Mouse (Mus musculus): Measurements from ENCODE around the gene Itprip. TPM values are rescaled to one million over a fixed set of nuclear protein-coding genes. Genes with fewer than 3 reads are reported as not detected.

Gene Itprip
- total RNA-seq, 2 experiments from 2014 or later = 15.8 to 19.1 TPM

- no peak for ATAC-seq (replicated peaks; ENCODE audit: poor library complexity, severe bottlenecking)
Measured at GRCm38 (mm10) chr19:47917396-47917795, 1.7 kb downstream of the Itprip start.

DNA sequence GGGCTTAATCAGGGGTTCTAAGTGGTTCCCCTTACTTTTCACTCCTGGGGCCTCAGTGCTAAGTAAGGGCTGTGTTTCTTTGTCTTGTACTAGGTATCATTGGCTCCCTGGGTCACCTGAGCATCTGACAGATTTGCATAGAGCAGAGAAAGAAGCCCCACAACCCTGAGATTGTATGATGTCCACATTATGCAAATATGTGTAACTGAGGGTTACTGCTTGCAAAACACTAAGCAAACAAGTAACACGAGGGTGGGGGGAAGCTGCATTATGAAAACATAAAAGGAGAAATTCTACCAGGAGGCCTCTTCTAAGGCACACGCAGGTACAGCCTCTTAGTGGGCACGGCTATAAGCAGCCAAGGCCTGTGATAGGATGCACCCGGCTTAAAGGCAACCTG, 3.8 kb downstream of the Itprip start:
- 0 out of 2 replicates have a peak, but pooled peaks have one; percentile 6 for ATAC-seq (replicated peaks; ENCODE audit: poor library complexity, severe bottlenecking)

DNA sequence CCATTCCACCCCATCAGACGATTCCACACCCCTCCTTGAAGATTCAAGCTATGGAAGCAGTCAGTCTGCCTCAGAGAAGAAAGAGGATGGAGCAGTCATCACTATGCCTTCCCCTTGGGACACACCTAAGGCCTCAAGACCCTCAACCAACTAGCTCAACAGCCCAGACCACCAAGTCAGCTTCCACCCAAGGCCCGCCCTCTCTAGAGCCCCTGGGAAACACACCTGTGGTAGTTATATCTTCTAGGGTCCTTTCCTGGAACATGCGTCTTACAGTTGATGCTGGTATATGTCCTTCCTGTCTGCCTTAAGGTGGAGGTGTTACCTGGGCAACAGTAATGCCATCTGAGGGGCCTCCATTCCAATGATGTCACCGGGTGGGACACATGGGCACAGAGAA, 4.9 kb downstream of the Itprip start:
- ATAC-seq (replicated peaks; ENCODE audit: poor library complexity, severe bottlenecking) = no peak

- no peak for ATAC-seq (replicated peaks; ENCODE audit: poor library complexity, severe bottlenecking)
Measured at GRCm38 (mm10) chr19:47913344-47913743, 5.8 kb downstream of the Itprip start.

DNA sequence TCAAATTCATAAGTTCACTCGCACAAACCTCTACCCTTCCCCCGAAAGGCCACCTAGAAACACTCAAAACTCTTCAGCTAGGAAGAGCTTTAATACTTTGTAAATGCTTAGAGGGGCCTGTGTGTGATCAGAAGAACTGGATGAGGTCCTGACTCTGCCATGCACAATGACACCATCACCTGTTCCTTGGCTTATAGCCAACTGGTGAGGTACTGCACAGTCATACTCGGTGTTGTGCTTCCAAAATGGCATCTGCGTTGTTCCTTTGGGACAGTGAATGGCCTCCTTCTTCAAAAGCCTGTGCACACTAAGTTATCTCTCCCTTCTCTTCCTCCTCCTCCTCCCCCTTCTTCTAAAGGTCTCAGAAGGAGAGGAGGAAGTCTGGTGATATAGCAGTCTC, 8.3 kb downstream of the Itprip start:
- no peak for ATAC-seq (replicated peaks; ENCODE audit: poor library complexity, severe bottlenecking)

DNA sequence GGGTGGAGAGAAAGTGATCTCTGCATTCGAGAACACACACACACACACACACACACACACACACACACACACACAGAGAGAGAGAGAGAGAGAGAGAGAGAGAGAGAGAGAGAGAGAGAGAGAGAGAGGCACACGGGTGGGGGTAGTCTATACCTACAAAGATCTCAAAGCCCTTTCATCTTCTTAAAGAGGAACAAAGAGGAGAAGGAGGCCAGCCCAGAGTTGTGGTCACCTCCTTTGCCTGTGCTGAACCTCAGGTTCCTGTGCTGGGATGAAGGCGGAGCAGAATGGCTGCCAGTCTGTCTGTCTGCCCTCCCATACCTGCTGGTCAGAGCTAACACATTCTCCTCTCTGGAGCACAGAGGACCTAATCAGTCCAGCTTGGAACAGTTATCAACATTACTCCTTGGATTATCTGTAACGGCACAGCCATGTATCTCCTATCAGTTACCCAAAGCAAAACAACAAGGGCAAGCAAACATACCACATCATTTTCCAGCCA, 8.9 kb downstream of the Itprip start:
- peak; percentile 74 for ATAC-seq (replicated peaks; ENCODE audit: poor library complexity, severe bottlenecking)

DNA sequence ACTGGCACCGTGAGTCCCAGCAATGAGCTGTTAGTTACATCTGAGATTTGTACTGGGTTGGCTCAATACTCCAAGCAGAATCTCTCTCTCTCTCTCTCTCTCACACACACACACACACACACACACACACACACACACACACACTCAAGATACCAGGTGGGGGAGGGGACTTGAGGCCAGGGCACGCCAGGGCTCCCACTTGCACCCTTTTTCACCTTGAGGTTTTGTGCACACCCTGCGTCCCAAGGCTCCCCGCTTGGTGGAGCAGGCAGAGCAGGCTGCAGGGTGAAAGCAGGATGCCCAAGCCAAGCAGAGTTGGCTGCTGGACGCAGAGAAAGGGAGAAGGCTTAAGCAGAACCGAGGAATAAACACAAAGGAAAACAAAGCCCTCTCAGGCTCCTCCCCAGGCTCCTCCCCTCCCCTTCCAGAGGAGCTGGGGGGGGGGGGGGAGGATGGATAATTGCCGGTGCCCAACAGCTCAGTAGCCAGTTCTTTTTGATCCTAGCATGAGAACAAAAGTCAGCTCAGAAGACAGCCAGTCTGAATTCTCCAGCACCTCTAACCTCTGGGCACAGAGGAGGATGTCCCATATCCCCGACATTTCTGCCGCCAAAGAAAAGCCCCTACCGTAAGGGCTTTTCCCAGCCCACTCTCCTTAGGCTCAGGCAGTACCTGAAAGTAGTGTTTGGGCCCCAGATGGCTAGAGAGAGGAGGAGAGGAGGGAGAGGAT, 9.5 kb downstream of the Itprip start:
- ATAC-seq (replicated peaks; ENCODE audit: poor library complexity, severe bottlenecking) = no peak

DNA sequence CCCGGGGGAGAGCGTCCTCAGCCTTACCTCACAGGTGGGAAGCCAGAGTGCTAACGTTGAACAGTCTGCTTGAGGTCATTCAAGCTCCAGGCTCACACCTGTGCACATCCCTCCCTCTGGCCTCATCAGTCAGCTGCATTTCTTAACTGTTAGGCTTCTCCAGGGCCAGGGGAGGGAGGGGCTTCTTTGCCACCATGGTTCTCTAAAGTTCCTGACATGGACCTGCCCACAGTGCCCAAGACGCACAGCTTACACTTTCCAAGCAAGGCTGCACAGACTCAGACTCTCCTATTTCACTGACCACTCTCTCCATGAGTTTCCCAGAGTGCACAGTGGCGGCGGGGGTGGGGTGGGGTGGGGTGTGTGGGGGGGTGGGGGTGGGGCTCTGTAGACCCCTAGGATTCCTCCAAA, 10.1 kb downstream of the Itprip start:
- ATAC-seq (replicated peaks; ENCODE audit: poor library complexity, severe bottlenecking) = no peak

GRCm38 (mm10) chr19:47907596-47907995, 11.5 kb downstream of the Itprip start:
- ATAC-seq (replicated peaks; ENCODE audit: poor library complexity, severe bottlenecking) = no peak

DNA sequence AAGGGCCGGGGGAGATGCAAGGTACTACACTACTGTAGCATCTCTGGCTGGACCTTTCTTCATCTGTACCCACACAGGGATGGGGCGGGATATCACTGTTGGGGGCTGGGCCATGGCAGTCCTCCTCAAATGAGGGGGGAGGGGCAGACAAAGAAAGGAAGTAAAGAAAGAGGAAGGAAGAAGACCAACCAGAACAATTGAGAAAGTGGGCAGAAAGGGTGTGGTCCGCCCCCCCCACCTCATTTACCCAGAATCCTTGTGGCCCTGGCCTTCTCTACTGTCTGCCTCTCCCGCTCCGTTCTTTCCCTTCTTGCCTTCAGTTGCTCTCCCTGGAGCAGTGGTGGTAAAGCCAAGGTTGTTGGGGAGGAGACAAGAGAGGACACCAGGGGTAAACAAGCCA, 13.5 kb downstream of the Itprip start:
- peak; percentile 60 for ATAC-seq (replicated peaks; ENCODE audit: poor library complexity, severe bottlenecking)

DNA sequence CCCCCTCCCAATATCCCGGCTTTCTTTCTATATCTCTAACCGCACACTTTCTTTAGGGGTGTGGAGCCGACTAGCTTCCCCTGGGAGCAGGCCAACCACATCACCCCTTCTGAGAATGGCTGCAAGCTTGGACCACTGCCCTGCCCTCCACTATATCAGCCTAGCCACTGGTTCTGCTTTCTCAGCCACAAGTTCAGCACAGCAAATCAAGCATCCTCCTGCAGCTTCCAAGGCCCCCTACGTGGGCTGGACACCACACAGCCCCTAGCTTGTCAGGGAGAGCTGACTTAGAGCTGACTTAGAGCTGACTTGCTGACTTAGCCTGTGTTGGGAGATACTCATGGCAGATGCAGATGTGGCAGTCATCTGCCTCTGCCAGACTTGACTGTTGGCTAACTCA, 14.0 kb downstream of the Itprip start:
- peak; percentile 64 for ATAC-seq (replicated peaks; ENCODE audit: poor library complexity, severe bottlenecking)

- no peak for ATAC-seq (replicated peaks; ENCODE audit: poor library complexity, severe bottlenecking)
Measured at GRCm38 (mm10) chr19:47903679-47904078, 15.4 kb downstream of the Itprip start.

DNA sequence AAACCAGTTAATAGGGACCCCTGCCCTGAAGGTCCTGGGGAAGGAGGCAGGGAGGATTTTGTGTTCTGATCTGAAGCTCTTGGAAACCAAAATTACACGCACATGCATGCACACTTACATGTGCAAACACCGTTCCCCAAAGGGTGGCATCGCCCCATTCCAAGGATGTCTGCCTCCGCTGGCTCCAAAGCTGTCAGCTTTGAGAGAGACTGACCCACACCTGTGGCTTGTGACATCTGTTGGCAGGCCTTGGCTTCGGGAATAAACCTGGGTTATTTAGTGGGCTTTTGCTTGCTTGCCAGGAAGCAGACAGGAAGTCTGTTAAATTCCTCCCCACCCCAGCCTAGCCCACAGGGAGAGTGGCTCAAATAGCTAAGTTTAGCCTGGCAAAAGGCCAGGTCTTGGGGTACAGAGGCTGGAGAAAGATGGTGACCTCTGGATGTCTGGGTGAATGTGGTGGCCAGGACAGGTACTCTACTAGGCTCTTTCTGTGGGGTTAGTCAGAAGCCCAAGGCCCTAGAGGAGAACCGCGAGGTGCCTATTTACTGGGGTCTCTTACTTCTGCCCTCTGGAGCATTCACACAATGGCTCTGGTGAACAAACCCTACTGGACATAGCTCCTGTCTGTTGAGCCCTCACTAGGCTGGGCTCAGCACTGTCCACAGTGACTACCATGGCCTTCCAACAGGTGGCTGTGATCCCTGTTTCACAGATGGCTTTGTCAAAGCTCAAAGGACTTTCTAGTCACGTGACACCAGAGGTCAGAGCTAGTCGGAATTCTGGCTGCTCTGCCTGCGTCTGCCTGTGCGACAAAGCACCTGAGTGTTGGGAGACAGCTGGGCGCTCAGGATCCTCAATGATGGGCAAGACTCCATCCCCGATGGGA, 16.5 kb downstream of the Itprip start:
- ATAC-seq (replicated peaks; ENCODE audit: poor library complexity, severe bottlenecking) = 0 out of 2 replicates have a peak, but pooled peaks have one; percentile 7

GRCm38 (mm10) chr19:47900558-47900957, 18.5 kb downstream of the Itprip start:
- no peak for ATAC-seq (replicated peaks; ENCODE audit: poor library complexity, severe bottlenecking)

GRCm38 (mm10) chr19:47900012-47900411, 19.1 kb downstream of the Itprip start:
- ATAC-seq (replicated peaks; ENCODE audit: poor library complexity, severe bottlenecking) = no peak; the same call in 1 of the 2 replicates

- ATAC-seq (replicated peaks; ENCODE audit: poor library complexity, severe bottlenecking) = peak; percentile 21
Measured at GRCm38 (mm10) chr19:47898472-47899079, 20.5 kb downstream of the Itprip start.

DNA sequence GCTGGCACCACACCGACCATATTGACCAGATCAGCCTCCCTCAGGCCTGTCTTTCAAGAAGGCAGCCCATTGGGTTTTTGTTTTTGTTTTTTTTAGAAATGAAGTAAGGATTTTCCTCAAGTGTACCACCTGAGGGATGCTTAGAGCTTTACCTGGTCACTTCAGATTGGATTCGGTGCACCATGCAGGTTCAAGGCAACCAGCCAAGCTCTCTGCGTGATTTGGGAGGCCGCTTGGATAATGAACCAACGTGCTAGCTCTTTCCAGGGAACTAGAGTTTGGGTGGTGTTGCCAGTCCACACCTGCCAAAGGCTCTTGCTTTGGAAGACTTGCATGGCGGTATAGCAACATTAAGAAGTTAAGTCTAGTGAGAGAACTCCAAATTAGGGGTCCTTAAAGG, 26.0 kb downstream of the Itprip start:
- ATAC-seq (replicated peaks; ENCODE audit: poor library complexity, severe bottlenecking) = no peak

GRCm38 (mm10) chr19:47891562-47892312, 27.4 kb downstream of the Itprip start:
- ATAC-seq (replicated peaks; ENCODE audit: poor library complexity, severe bottlenecking) = no peak

- peak; percentile 13; the same call in 1 of the 2 replicates for ATAC-seq (replicated peaks; ENCODE audit: poor library complexity, severe bottlenecking)
Measured at GRCm38 (mm10) chr19:47890489-47891130, 28.5 kb downstream of the Itprip start.

- no peak for ATAC-seq (replicated peaks; ENCODE audit: poor library complexity, severe bottlenecking)
Measured at GRCm38 (mm10) chr19:47888037-47888436, 31.1 kb downstream of the Itprip start.

All from granulocyte monocyte progenitor cell, adult 5-6 weeks (primary cell).